Comparison of ENCODE assay signal across 10 mouse cellular contexts in the genomic region with DNA sequence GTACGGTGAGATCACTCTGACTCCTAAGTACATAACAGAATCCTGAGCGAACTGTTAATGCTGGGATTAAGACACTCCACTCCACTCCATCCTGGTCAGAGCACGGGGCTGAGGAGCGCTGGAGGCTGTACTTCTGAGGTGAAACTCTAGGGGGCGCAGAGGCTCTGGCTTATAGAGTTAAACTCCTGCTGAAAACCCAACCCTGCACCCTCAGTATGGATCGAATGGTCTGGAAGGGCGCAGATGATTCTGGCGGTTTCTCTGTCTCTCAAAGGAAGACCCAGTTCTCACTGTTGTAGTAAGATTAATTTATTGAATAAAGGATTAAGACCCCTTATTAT. TPM values are rescaled to one million over a fixed set of nuclear protein-coding genes. Genes with fewer than 3 reads are reported as not detected.
DNase-seq lines count a peak whose midpoint lies in the region; ATAC-seq and TF ChIP-seq lines count a peak whose summit lies in the region.
"Had no signal": no experiment of that assay in that cellular context is flagged by ENCODE, and none has a peak within 500 bp of the region (broad histone marks: within the 10 kb centered on the region; RNA-seq: fewer than 3 reads in every experiment).

No protein-coding gene starts in this region.

- no peaks in the 10 kb centered on the region for H3K9me3 ChIP-seq in liver, embryonic 11.5 days (ENCODE audit: control insufficient read depth, low read length)
- no peaks in the 10 kb centered on the region for H3K9me3 ChIP-seq in embryonic facial prominence, embryonic 12.5 days
- H3K9me3 ChIP-seq in hindbrain, embryonic 14.5 days (ENCODE audit: control insufficient read depth, low read length) = no peaks in the 10 kb centered on the region
- H3K9me3 ChIP-seq in midbrain, embryonic 13.5 days = no peaks in the 10 kb centered on the region; the same call in 1 of the 2 replicates
- H3K9me3 ChIP-seq: neural tube, embryonic 13.5 days had no signal

- ATAC-seq in liver, embryonic 11.5 days (replicated peaks; ENCODE audit: low FRiP score) = no peak
- ATAC-seq in embryonic facial prominence, embryonic 12.5 days (ENCODE audit: insufficient number of reproducible peaks, insufficient read depth, low FRiP score, low TSS enrichment) = 0 out of 2 replicates have a peak, but pooled peaks have one; percentile 16
- ATAC-seq in hindbrain, embryonic 14.5 days (ENCODE audit: low FRiP score) = no peak
- ATAC-seq in midbrain, embryonic 13.5 days = 0 out of 2 replicates have a peak, but pooled peaks have one; percentile 21

- WGBS in liver, embryonic 11.5 days = 18% methylated on average over 8 of the region's 8 CpGs
- WGBS in embryonic facial prominence, embryonic 12.5 days = 26% methylated on average over 8 of the region's 8 CpGs
- WGBS in hindbrain, embryonic 14.5 days = 25% methylated on average over 8 of the region's 8 CpGs
- 28% methylated on average over 8 of the region's 8 CpGs for WGBS in midbrain, embryonic 13.5 days

- TF ChIP-seq CTCF in left cerebral cortex, adult 2 months (IDR thresholded peaks at IDR 0.05) = peak; percentile 70

- intact Hi-C loops in left cerebral cortex, adult 2 months (cut with DNase I) = loop anchor here (5.0 kb wide), 1 partner anchor 74 kb away; no protein-coding TSS in a partner anchor

- H3K36me3 ChIP-seq in liver, embryonic 11.5 days (ENCODE audit: control insufficient read depth, insufficient read depth, low read length) = no peaks in the 10 kb centered on the region
- no peaks in the 10 kb centered on the region for H3K36me3 ChIP-seq in embryonic facial prominence, embryonic 12.5 days
- H3K36me3 ChIP-seq in hindbrain, embryonic 14.5 days (replicated peaks; ENCODE audit: control insufficient read depth, insufficient read depth) = no peaks in the 10 kb centered on the region
- no peaks in the 10 kb centered on the region for H3K36me3 ChIP-seq in midbrain, embryonic 13.5 days
- H3K36me3 ChIP-seq: neural tube, embryonic 13.5 days had no signal

- H3K9ac ChIP-seq in liver, embryonic 11.5 days (ENCODE audit: low read depth, low read length) = no peak overlapping the region
- H3K9ac ChIP-seq in embryonic facial prominence, embryonic 12.5 days = no peak overlapping the region
- H3K9ac ChIP-seq in hindbrain, embryonic 14.5 days = no peak overlapping the region
- no peak overlapping the region for H3K9ac ChIP-seq in midbrain, embryonic 13.5 days (replicated peaks)
- H3K9ac ChIP-seq: neural tube, embryonic 13.5 days had no signal

- no peak overlapping the region for H3K27ac ChIP-seq in liver, embryonic 11.5 days (ENCODE audit: low read depth, low read length)
- H3K27ac ChIP-seq in embryonic facial prominence, embryonic 12.5 days = no peak overlapping the region
- H3K27ac ChIP-seq in hindbrain, embryonic 14.5 days = no peak overlapping the region
- no peak overlapping the region for H3K27ac ChIP-seq in left cerebral cortex, adult 2 months
- no peak overlapping the region for H3K27ac ChIP-seq in midbrain, embryonic 13.5 days
- H3K27ac ChIP-seq: neural tube, embryonic 13.5 days had no signal

- no peak overlapping the region for H3K4me2 ChIP-seq in liver, embryonic 11.5 days
- no peak overlapping the region for H3K4me2 ChIP-seq in embryonic facial prominence, embryonic 12.5 days (replicated peaks)
- H3K4me2 ChIP-seq in hindbrain, embryonic 14.5 days (replicated peaks) = no peak overlapping the region
- H3K4me2 ChIP-seq in midbrain, embryonic 13.5 days (replicated peaks) = no peak overlapping the region
- H3K4me2 ChIP-seq: neural tube, embryonic 13.5 days had no signal

- H3K4me3 ChIP-seq in liver, embryonic 11.5 days (ENCODE audit: low read depth, low read length) = no peak overlapping the region
- no peak overlapping the region for H3K4me3 ChIP-seq in embryonic facial prominence, embryonic 12.5 days
- no peak overlapping the region for H3K4me3 ChIP-seq in hindbrain, embryonic 14.5 days (replicated peaks; ENCODE audit: low read length)
- H3K4me3 ChIP-seq in left cerebral cortex, adult 2 months = no peak overlapping the region
- H3K4me3 ChIP-seq in midbrain, embryonic 13.5 days (replicated peaks) = no peak overlapping the region
- H3K4me3 ChIP-seq: erythroblast, embryonic 14.5 days; neural tube, embryonic 13.5 days had no signal

- DNase-seq in liver = peak; percentile 61
- no peak for DNase-seq in liver, embryonic 11.5 days (ENCODE audit: low spot score)
- peak; percentile 58 for DNase-seq in adrenal gland, postnatal 25 days
- DNase-seq in hindbrain, embryonic 14.5 days (ENCODE audit: low spot score) = peak; percentile 75
- DNase-seq in left cerebral cortex, adult 2 months (ENCODE audit: extremely low spot score in 1 of 2, low spot score in 2 of 2) = peak; percentile 23 to 40
- peak; percentile 16 to 72 for DNase-seq in thymus, postnatal 10 days (ENCODE audit: low spot score in 2 of 2)

- H3K4me1 ChIP-seq in liver, embryonic 11.5 days (replicated peaks; ENCODE audit: control insufficient read depth, insufficient read depth, low read length) = no peaks in the 10 kb centered on the region
- H3K4me1 ChIP-seq in embryonic facial prominence, embryonic 12.5 days = no peaks in the 10 kb centered on the region
- 0 out of 2 replicates have a peak, but pooled peaks cover 5% of the 10 kb centered on the region for H3K4me1 ChIP-seq in hindbrain, embryonic 14.5 days (replicated peaks; ENCODE audit: control insufficient read depth, insufficient read depth, low read length)
- H3K4me1 ChIP-seq in midbrain, embryonic 13.5 days (replicated peaks) = no peaks in the 10 kb centered on the region; the same call in 1 of the 2 replicates

- peaks cover 42% of the 10 kb centered on the region for H3K27me3 ChIP-seq in liver, embryonic 11.5 days (replicated peaks; ENCODE audit: control insufficient read depth, insufficient read depth, low read length)
- peaks cover 27% of the 10 kb centered on the region for H3K27me3 ChIP-seq in embryonic facial prominence, embryonic 12.5 days
- peaks cover 36% of the 10 kb centered on the region for H3K27me3 ChIP-seq in hindbrain, embryonic 14.5 days (ENCODE audit: control insufficient read depth, insufficient read depth, low read length)
- H3K27me3 ChIP-seq in midbrain, embryonic 13.5 days = peaks cover 59% of the 10 kb centered on the region

RNA-seq across cellular contexts. Expression of a gene that starts 8.1 kb away (rescaled TPM):
- polyA plus RNA-seq in liver, embryonic 11.5 days (2014; fragmentation: Nextera tagmentation; extraction: Ambion mirVana) = 1.0 and 1.6 TPM in 2 replicates
- 2.2 TPM in 1 of 2 replicates, not detected in the other for total RNA-seq in adrenal gland, postnatal 25 days (2021)
- 0.71 and 1.5 TPM in 2 replicates for polyA plus RNA-seq in embryonic facial prominence, embryonic 12.5 days (2016; fragmentation: Nextera tagmentation; extraction: Ambion mirVana)
- 0.31 and 0.40 TPM in 2 replicates for polyA plus RNA-seq in hindbrain, embryonic 14.5 days (2014; fragmentation: Nextera tagmentation; extraction: Ambion mirVana)
- total RNA-seq in left cerebral cortex, adult 2 months (2021) = not detected
- 0.19 and 0.31 TPM in 2 replicates for polyA plus RNA-seq in midbrain, embryonic 13.5 days (2015; fragmentation: Nextera tagmentation; extraction: Ambion mirVana)
- polyA plus RNA-seq: erythroblast, embryonic 14.5 days had no signal

RNA-seq across cellular contexts. Expression of a gene that starts 23.3 kb away (rescaled TPM):
- polyA plus RNA-seq in liver, embryonic 11.5 days (2014; fragmentation: Nextera tagmentation; extraction: Ambion mirVana) = 0.43 and 0.60 TPM in 2 replicates
- 1.6 and 3.2 TPM in 2 replicates for total RNA-seq in adrenal gland, postnatal 25 days (2021)
- polyA plus RNA-seq in embryonic facial prominence, embryonic 12.5 days (2016; fragmentation: Nextera tagmentation; extraction: Ambion mirVana) = 1.7 and 1.9 TPM in 2 replicates
- 0.25 and 0.46 TPM in 2 replicates for polyA plus RNA-seq in hindbrain, embryonic 14.5 days (2014; fragmentation: Nextera tagmentation; extraction: Ambion mirVana)
- 1 to 10 TPM; 1.8 to 2.9 TPM for total RNA-seq in left cerebral cortex, adult 2 months (2021)
- 0.48 and 0.93 TPM in 2 replicates for polyA plus RNA-seq in midbrain, embryonic 13.5 days (2015; fragmentation: Nextera tagmentation; extraction: Ambion mirVana)
- polyA plus RNA-seq: erythroblast, embryonic 14.5 days had no signal

RNA-seq across cellular contexts. Expression of a gene that starts 27.9 kb away (rescaled TPM):
- 0.22 and 0.23 TPM in 2 replicates for polyA plus RNA-seq in liver, embryonic 11.5 days (2014; fragmentation: Nextera tagmentation; extraction: Ambion mirVana)
- 0.73 and 0.86 TPM in 2 replicates for total RNA-seq in adrenal gland, postnatal 25 days (2021)
- polyA plus RNA-seq in embryonic facial prominence, embryonic 12.5 days (2016; fragmentation: Nextera tagmentation; extraction: Ambion mirVana) = 0.61 and 0.65 TPM in 2 replicates
- polyA plus RNA-seq in hindbrain, embryonic 14.5 days (2014; fragmentation: Nextera tagmentation; extraction: Ambion mirVana) = 0.23 and 0.31 TPM in 2 replicates
- under 1 TPM; 0.61 to 0.84 TPM for total RNA-seq in left cerebral cortex, adult 2 months (2021)
- polyA plus RNA-seq in midbrain, embryonic 13.5 days (2015; fragmentation: Nextera tagmentation; extraction: Ambion mirVana) = 0.26 and 0.30 TPM in 2 replicates
- polyA plus RNA-seq: erythroblast, embryonic 14.5 days had no signal

RNA-seq across cellular contexts. Expression of a gene that starts 28.6 kb away (rescaled TPM):
- polyA plus RNA-seq in liver, embryonic 11.5 days (2014; fragmentation: Nextera tagmentation; extraction: Ambion mirVana) = 0.52 and 0.96 TPM in 2 replicates
- not detected in 2 replicates for total RNA-seq in adrenal gland, postnatal 25 days (2021)
- 0.25 and 0.41 TPM in 2 replicates for polyA plus RNA-seq in embryonic facial prominence, embryonic 12.5 days (2016; fragmentation: Nextera tagmentation; extraction: Ambion mirVana)
- 0.37 and 0.47 TPM in 2 replicates for polyA plus RNA-seq in hindbrain, embryonic 14.5 days (2014; fragmentation: Nextera tagmentation; extraction: Ambion mirVana)
- total RNA-seq in left cerebral cortex, adult 2 months (2021) = not detected
- 0.62 and 0.70 TPM in 2 replicates for polyA plus RNA-seq in midbrain, embryonic 13.5 days (2015; fragmentation: Nextera tagmentation; extraction: Ambion mirVana)
- polyA plus RNA-seq: erythroblast, embryonic 14.5 days had no signal

RNA-seq across cellular contexts. Expression of a gene that starts 39.8 kb away (rescaled TPM):
- polyA plus RNA-seq in liver, embryonic 11.5 days (2014; fragmentation: Nextera tagmentation; extraction: Ambion mirVana) = 105 and 114 TPM in 2 replicates
- 47.5 and 53.5 TPM in 2 replicates for total RNA-seq in adrenal gland, postnatal 25 days (2021)
- 72.7 and 75.7 TPM in 2 replicates for polyA plus RNA-seq in embryonic facial prominence, embryonic 12.5 days (2016; fragmentation: Nextera tagmentation; extraction: Ambion mirVana)
- 61.7 and 72.3 TPM in 2 replicates for polyA plus RNA-seq in hindbrain, embryonic 14.5 days (2014; fragmentation: Nextera tagmentation; extraction: Ambion mirVana)
- total RNA-seq in left cerebral cortex, adult 2 months (2021) = 10 to 100 TPM; 28.4 to 29.1 TPM
- 76.8 and 81.0 TPM in 2 replicates for polyA plus RNA-seq in midbrain, embryonic 13.5 days (2015; fragmentation: Nextera tagmentation; extraction: Ambion mirVana)

Comparison
In these comparisons a context has a peak if more than half of its experiments do, and no peak if none do; other contexts are left out.
1. ATAC-seq: peak in embryonic facial prominence, embryonic 12.5 days (single experiment) and midbrain, embryonic 13.5 days (single experiment); none in liver, embryonic 11.5 days (single experiment) and hindbrain, embryonic 14.5 days (single experiment).